Mouse (Mus musculus): ENCODE data around the gene Etnk1. TPM values are rescaled to one million over a fixed set of nuclear protein-coding genes. Genes with fewer than 3 reads are reported as not detected.
"Not testable (repeated sequence)": the region's sequence is repeated elsewhere in the genome, so short reads cannot be mapped to it uniquely, and the experiment has no call there.

Gene Etnk1
- polyA plus RNA-seq, 1 experiment from 2014 or later: 10.7 TPM

GRCm38 (mm10) chr6:143140884-143141283 lies 26.1 kb upstream of the Etnk1 start:
- WGBS: 90% methylated on average over 9 of the region's 9 CpGs
- Histone ChIP-seq H3K4me2 (replicated peaks; ENCODE audit: low read depth) (no peak overlapping the region), H3K9ac (ENCODE audit: low read length) (no peak overlapping the region), H3K27me3 (ENCODE audit: control insufficient read depth, insufficient read depth, low read length) (no peaks in the 10 kb centered on the region), H3K27ac (replicated peaks) (no peak overlapping the region), H3K4me1 (replicated peaks; ENCODE audit: control insufficient read depth, insufficient read depth) (no peaks in the 10 kb centered on the region), H3K36me3 (ENCODE audit: control insufficient read depth, insufficient read depth, low read length) (no peaks in the 10 kb centered on the region), H3K9me3 (ENCODE audit: control insufficient read depth, low read length) (no peaks in the 10 kb centered on the region), H3K4me3 (ENCODE audit: low read depth, low read length) (no peak overlapping the region)
- DNase-seq (ENCODE audit: low spot score) (no peak), ATAC-seq (ENCODE audit: low FRiP score, low TSS enrichment) (no peak)
- TF ChIP-seq EP300 (optimal IDR thresholded peaks at IDR 0.05) (no peak), CTCF (IDR thresholded peaks at IDR 0.05; ENCODE audit: low read depth) (no peak)

GRCm38 (mm10) chr6:143141624-143142592 lies 25.1 kb upstream of the Etnk1 start:
- not testable (repeated sequence) for ATAC-seq (ENCODE audit: low FRiP score, low TSS enrichment); DNase-seq (ENCODE audit: low spot score)
- 73% methylated on average over 10 of the region's 10 CpGs for WGBS

GRCm38 (mm10) chr6:143142861-143143260 lies 24.2 kb upstream of the Etnk1 start:
- ATAC-seq (ENCODE audit: low FRiP score, low TSS enrichment): no peak
- WGBS: 95% methylated on average over 4 of the region's 4 CpGs
- no peak overlapping the region for H3K4me3 ChIP-seq (ENCODE audit: low read depth, low read length)
- H3K27ac ChIP-seq (replicated peaks): no peak overlapping the region
- H3K27me3 ChIP-seq (ENCODE audit: control insufficient read depth, insufficient read depth, low read length): no peaks in the 10 kb centered on the region
- no peaks in the 10 kb centered on the region for H3K9me3 ChIP-seq (ENCODE audit: control insufficient read depth, low read length)
- H3K4me2 ChIP-seq (replicated peaks; ENCODE audit: low read depth): no peak overlapping the region
- no peak overlapping the region for H3K9ac ChIP-seq (ENCODE audit: low read length)
- TF ChIP-seq CTCF (IDR thresholded peaks at IDR 0.05; ENCODE audit: low read depth): no peak
- no peak for TF ChIP-seq EP300 (optimal IDR thresholded peaks at IDR 0.05)
- no peaks in the 10 kb centered on the region for H3K4me1 ChIP-seq (replicated peaks; ENCODE audit: control insufficient read depth, insufficient read depth)
- DNase-seq (ENCODE audit: low spot score): no peak
- H3K36me3 ChIP-seq (ENCODE audit: control insufficient read depth, insufficient read depth, low read length): no peaks in the 10 kb centered on the region

More at GRCm38 (mm10) chr6:143141624-143142592, 25.1 kb upstream of the Etnk1 start:
- not testable (repeated sequence) for H3K27me3 ChIP-seq (ENCODE audit: control insufficient read depth, insufficient read depth, low read length); H3K36me3 ChIP-seq (ENCODE audit: control insufficient read depth, insufficient read depth, low read length); H3K9me3 ChIP-seq (ENCODE audit: control insufficient read depth, low read length); H3K4me1 ChIP-seq (replicated peaks; ENCODE audit: control insufficient read depth, insufficient read depth); H3K27ac ChIP-seq (replicated peaks); H3K4me2 ChIP-seq (replicated peaks; ENCODE audit: low read depth); H3K9ac ChIP-seq (ENCODE audit: low read length); H3K4me3 ChIP-seq (ENCODE audit: low read depth, low read length)

- Histone ChIP-seq H3K4me3 (ENCODE audit: low read depth, low read length) (no peak overlapping the region), H3K27ac (replicated peaks) (no peak overlapping the region), H3K9ac (ENCODE audit: low read length) (no peak overlapping the region), H3K36me3 (ENCODE audit: control insufficient read depth, insufficient read depth, low read length) (no peaks in the 10 kb centered on the region), H3K9me3 (ENCODE audit: control insufficient read depth, low read length) (no peaks in the 10 kb centered on the region), H3K4me2 (replicated peaks; ENCODE audit: low read depth) (no peak overlapping the region), H3K4me1 (replicated peaks; ENCODE audit: control insufficient read depth, insufficient read depth) (no peaks in the 10 kb centered on the region), H3K27me3 (ENCODE audit: control insufficient read depth, insufficient read depth, low read length) (no peaks in the 10 kb centered on the region)
- TF ChIP-seq CTCF (IDR thresholded peaks at IDR 0.05; ENCODE audit: low read depth): no peak
- no peak for TF ChIP-seq EP300 (optimal IDR thresholded peaks at IDR 0.05)
- ATAC-seq (ENCODE audit: low FRiP score, low TSS enrichment): no peak
- 79% methylated on average over 9 of the region's 9 CpGs for WGBS
- no peak for DNase-seq (ENCODE audit: low spot score)
Measured at GRCm38 (mm10) chr6:143143321-143143720, 23.7 kb upstream of the Etnk1 start.

- no peaks in the 10 kb centered on the region for H3K9me3 ChIP-seq (ENCODE audit: control insufficient read depth, low read length)
- TF ChIP-seq CTCF (IDR thresholded peaks at IDR 0.05; ENCODE audit: low read depth) (no peak), EP300 (optimal IDR thresholded peaks at IDR 0.05) (no peak)
- H3K9ac ChIP-seq (ENCODE audit: low read length): peak overlapping the region; percentile 43
- H3K4me2 ChIP-seq (replicated peaks; ENCODE audit: low read depth): peak overlapping the region; percentile 50
- no peaks in the 10 kb centered on the region for H3K36me3 ChIP-seq (ENCODE audit: control insufficient read depth, insufficient read depth, low read length)
- H3K27me3 ChIP-seq (ENCODE audit: control insufficient read depth, insufficient read depth, low read length): no peaks in the 10 kb centered on the region
- no peak overlapping the region for H3K27ac ChIP-seq (replicated peaks)
- whole genome bisulfite sequencing: 35% methylated on average over 19 of the region's 19 CpGs
- H3K4me3 ChIP-seq (ENCODE audit: low read depth, low read length): peak overlapping the region; percentile 10
- DNase-seq (ENCODE audit: low spot score) (no peak), ATAC-seq (ENCODE audit: low FRiP score, low TSS enrichment) (no peak)
- no peaks in the 10 kb centered on the region for H3K4me1 ChIP-seq (replicated peaks; ENCODE audit: control insufficient read depth, insufficient read depth)
Measured at GRCm38 (mm10) chr6:143143775-143144273, 23.2 kb upstream of the Etnk1 start.

GRCm38 (mm10) chr6:143144556-143144955 lies 22.5 kb upstream of the Etnk1 start:
- no peaks in the 10 kb centered on the region for H3K4me1 ChIP-seq (replicated peaks; ENCODE audit: control insufficient read depth, insufficient read depth)
- 52% methylated on average over 2 of the region's 2 CpGs for WGBS
- TF ChIP-seq EP300 (optimal IDR thresholded peaks at IDR 0.05): no peak
- TF ChIP-seq CTCF (IDR thresholded peaks at IDR 0.05; ENCODE audit: low read depth): no peak
- no peaks in the 10 kb centered on the region for H3K36me3 ChIP-seq (ENCODE audit: control insufficient read depth, insufficient read depth, low read length)
- no peaks in the 10 kb centered on the region for H3K27me3 ChIP-seq (ENCODE audit: control insufficient read depth, insufficient read depth, low read length)
- DNase-seq (ENCODE audit: low spot score) (no peak), ATAC-seq (ENCODE audit: low FRiP score, low TSS enrichment) (no peak)
- no peak overlapping the region for H3K9ac ChIP-seq (ENCODE audit: low read length)
- no peaks in the 10 kb centered on the region for H3K9me3 ChIP-seq (ENCODE audit: control insufficient read depth, low read length)
- no peak overlapping the region for H3K4me3 ChIP-seq (ENCODE audit: low read depth, low read length)
- no peak overlapping the region for H3K4me2 ChIP-seq (replicated peaks; ENCODE audit: low read depth)
- no peak overlapping the region for H3K27ac ChIP-seq (replicated peaks)
